Mouse (Mus musculus): Measurements from ENCODE around the gene Cnot8. TPM values are rescaled to one million over a fixed set of nuclear protein-coding genes. Genes with fewer than 3 reads are reported as not detected.

Cnot8 gene
- polyA plus RNA-seq, 1 experiment: 5.0 TPM

DNA sequence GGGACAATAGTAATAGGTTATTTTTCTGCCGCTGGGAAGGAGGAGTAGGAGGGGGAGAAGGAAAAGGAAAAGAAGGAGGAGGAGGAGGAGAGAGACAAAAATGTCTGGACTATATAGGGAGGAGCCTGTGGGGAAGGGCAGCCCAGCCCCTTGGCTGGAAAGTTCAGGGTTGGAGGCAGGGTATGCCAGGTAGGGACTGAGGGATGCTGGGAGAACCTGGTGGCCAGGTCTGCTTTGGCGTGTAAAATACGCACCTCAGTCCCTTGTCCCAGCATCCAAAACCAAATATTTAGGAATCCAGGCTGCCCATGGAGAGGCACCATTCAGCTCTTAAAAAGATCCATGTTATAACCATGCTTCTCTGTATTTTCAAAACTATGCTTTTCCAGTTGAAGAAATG is 1.8 kb upstream of the Cnot8 start:
- no peak for TF ChIP-seq GATA1 (IDR thresholded peaks at IDR 0.05; ENCODE audit: low read length)

DNA sequence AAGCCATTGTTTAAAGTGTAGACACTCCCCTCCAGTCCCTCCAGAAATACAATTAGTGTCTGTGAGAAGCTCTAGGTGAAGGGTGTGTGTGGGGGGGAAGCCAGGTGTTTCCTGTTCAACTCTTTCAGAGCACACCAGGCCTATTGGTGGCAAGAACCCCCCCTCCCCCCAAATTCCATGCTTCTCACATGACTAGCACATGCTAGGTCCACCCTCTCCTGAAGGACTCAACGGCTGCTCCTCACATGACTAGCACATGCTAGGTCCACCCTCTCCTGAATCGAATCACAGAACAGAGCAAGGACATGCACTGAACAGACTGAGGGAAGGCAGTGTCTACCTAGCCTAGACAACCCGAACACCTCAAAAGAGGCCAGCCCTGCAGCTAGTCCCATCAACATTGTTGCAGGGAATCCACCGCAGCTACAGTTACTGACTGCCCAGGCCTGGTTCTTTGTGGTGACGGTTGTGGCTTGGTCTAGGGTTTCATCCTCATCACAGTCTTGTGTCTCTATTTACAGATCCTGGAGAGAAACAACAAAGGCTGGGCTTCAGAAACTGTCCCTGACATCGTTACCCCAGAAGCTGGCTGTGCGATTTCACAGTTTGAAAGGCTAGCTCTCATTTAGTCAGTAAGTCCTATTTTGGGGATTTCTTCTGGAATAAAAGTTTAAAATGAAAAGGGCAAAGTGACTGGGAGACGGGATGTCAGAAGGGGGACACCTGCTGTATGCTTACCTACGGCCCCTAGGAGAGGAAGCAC is 1.2 kb upstream of the Cnot8 start:
- TF ChIP-seq GATA1 (IDR thresholded peaks at IDR 0.05; ENCODE audit: low read length): no peak

DNA sequence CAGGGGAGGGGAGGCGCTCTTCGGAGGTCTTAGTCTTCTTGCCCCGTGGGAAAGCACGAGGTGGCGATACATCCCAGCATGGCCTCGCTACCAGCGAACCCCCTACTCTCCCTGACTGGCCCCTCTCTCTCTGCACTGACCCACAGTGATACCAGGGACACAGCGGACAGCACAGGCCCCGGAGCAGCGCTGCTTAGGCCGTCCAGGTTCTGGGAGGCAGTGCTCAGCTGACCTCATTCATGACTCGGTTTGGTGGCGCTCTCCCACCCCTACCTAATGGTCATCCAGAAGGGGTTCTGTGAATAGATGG is 654 bp upstream of the Cnot8 start:
- no peak for TF ChIP-seq GATA1 (IDR thresholded peaks at IDR 0.05; ENCODE audit: low read length)

DNA sequence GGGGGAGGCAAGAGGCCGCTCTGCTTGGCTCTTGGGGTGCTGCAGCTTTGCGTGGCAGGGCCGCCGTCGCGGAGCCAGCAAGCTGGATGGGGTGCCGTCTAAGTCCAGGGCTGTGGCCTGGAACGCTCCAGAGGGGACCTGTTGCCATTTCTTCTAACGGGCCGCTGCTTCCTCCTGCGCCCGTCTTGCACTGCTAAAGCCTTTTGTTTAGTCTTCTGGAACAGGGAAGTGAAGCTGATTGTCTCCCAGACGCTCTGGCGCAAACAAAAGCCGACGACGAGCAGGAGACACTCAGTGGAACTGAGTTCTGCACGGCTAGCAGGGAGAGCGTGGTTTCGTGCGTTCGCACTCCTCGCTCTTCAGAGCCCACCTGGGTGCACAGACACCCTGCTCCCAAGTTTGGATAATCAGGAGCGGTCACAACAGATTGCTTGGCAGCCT is 418 bp downstream of the Cnot8 start:
- TF ChIP-seq GATA1 (IDR thresholded peaks at IDR 0.05; ENCODE audit: low read length): no peak

DNA sequence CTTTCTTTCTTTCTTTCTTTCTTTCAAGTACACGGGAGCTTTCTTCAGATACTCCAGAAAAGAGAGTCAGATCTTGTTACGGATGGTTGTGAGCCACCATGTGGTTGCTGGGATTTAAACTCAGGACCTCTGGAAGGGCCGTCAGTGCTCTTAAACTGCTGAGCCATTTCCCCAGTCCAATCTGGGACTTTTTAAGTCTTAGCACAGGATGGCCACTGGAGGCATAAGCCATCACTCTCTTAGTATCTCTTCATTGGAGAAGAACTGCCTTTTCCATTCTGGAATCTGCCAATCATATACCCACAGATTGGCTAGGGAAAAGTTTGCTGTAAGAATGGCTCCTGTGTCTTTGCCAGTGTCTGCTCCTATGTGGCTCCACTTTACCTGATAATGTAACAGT is 3.1 kb downstream of the Cnot8 start:
- TF ChIP-seq GATA1 (IDR thresholded peaks at IDR 0.05; ENCODE audit: low read length): no peak

DNA sequence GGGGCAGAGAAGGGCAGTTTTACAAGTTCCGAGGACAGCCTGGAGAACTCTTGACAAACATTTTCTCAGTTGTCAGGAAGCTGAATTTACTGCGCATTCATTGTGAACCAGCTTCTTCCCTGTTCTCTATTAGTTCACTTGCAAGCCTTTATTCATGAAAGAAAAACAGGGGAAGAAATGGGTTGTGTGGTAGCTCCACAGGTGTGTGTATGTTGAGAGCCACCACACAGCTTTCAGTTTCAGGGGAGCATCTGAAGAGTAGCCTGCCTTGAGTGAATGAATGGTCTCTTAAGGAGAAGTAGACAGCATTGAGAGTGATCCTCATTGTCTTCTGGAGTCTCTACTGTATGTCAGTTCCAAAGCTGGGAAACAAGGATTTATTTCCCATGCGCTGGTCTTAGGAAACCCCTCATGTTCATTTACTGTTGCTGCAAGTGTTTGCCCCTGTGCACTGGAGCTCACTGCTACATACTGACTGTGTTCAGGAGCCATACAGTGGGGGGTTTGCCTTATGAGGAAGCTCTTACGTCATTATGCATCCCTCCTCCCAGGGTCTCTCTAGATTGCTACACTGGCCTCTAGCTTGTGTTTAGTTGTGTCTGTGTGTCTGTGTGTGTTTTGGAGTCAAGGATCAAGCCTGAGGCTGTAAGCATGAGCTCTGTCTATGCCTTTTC is 3.8 kb downstream of the Cnot8 start:
- no peak for TF ChIP-seq GATA1 (IDR thresholded peaks at IDR 0.05; ENCODE audit: low read length)

DNA sequence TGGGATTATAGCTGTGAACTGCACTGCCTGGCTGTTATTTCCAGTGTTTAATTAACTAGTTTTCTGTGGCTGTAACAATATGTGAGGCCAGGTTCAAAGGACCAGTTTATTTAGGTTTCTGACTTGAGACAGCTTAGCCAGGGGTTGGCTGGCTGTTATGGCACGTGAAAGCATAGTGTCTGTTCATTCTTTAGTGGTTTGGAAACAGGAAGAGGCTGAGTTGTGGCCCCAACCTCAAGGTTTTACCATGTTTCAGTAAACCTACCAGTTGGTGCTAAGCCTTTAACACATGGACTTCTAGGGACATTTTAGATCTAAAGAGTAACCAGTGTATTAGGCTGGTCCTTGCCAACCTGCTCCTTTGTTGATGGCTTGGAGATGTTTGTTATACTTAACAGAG is 12.6 kb downstream of the Cnot8 start:
- TF ChIP-seq GATA1 (IDR thresholded peaks at IDR 0.05; ENCODE audit: low read length): no peak

DNA sequence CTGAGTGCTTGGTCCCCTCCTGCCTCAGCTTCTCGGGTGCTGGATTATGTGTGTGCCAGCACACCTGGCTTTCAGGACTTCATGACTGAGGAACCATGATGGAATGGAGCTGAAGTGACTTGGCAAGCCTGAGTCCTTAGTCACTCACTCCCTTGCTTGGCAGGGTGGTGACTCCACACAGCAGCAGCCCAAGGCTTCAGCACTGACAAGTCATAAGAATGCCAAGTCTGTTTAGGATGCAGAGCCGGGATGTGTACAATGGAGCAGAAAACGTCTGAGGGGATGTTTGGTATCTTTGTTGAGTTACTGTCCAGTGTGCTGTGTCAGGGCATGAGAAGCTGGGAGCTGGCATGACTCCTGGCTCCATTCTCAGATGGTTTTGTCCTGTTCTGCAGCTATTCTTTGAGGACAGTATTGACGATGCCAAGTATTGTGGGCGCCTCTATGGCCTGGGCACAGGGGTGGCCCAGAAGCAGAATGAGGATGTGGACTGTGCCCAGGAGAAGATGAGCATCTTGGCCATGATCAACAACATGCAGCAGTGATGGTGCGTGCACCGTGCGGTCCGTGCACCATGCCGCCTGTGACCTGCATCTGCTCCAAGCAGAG is 13.2 kb downstream of the Cnot8 start:
- TF ChIP-seq GATA1 (IDR thresholded peaks at IDR 0.05; ENCODE audit: low read length): no peak

DNA sequence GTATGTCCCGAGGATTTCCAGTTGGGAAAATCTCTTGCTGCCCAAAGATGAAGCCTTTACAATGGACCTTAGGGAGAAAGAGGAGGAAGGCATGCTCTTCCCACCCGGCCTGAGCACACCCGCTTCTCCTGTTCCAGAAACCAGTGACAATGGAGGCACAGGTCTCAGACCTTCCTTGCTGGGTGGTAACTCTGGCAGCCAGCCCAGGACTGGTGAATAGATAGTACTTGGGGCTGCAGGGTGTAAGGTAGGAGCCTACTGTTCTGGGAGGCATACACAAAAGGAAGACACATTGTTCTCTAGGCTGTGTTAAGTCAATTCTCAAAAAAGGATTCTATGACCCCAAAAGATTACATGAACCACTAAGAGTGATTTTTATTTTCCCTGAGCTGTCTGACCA is 16.7 kb downstream of the Cnot8 start:
- TF ChIP-seq GATA1 (IDR thresholded peaks at IDR 0.05; ENCODE audit: low read length): no peak

DNA sequence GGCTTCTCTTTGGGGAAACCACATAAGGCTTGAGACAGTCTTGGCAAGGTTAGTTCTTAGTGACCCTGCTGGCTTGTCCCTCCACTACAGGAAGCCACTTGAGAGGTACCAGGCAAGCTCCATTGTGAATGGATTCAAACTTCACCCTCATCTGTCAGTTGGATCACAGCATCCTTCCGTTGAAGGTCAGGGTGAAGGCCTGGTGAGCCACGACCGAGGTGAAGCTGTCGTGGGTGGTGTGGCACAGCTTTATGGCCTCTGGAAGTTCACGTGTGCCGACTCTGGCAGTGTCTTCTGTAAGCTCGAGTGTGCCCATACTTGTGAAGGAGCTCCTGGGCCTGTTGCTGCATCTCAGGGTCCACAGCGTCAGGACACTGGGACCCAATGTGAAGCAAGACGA is 17.4 kb downstream of the Cnot8 start:
- TF ChIP-seq GATA1 (IDR thresholded peaks at IDR 0.05; ENCODE audit: low read length): no peak

DNA sequence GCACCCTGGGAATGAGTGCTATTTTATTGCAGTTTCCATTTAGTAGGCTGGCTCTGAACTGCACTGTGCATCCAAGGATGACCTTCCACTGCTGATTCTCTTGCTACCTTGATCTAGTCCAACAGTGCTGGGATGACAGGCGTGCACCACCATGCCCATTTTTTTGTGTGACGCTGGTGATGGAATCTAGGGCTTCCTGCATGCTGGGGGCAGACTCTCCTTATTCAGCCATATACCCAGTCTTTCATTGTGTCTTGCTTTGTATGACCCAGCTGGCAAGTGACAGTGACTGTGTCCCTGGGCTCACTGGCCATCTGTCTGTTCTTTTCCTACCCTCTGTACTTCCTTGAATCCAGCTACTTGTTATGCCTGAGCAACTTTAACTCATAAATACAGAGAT is 19.8 kb downstream of the Cnot8 start:
- TF ChIP-seq GATA1 (IDR thresholded peaks at IDR 0.05; ENCODE audit: low read length): no peak

DNA sequence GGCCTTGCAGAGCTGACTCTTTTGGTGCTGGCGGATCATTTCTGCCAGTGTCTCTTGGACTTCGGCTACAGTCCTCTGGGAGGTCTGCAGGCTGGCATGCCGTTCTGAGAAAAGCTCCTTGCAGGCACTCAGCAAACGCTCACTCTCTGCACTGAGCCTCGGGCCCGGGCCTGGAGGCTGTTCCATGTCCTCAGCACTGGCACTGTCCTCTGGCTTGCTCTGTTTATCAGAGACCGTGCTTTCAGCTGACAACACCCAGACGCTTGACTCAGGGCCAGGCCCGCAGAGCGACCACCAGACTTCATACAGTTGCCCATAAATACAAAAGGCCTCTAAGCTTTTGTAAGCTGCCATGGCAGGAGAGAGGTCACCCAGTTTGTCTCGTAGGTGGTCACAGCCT is 21.1 kb downstream of the Cnot8 start:
- no peak for TF ChIP-seq GATA1 (IDR thresholded peaks at IDR 0.05; ENCODE audit: low read length)

DNA sequence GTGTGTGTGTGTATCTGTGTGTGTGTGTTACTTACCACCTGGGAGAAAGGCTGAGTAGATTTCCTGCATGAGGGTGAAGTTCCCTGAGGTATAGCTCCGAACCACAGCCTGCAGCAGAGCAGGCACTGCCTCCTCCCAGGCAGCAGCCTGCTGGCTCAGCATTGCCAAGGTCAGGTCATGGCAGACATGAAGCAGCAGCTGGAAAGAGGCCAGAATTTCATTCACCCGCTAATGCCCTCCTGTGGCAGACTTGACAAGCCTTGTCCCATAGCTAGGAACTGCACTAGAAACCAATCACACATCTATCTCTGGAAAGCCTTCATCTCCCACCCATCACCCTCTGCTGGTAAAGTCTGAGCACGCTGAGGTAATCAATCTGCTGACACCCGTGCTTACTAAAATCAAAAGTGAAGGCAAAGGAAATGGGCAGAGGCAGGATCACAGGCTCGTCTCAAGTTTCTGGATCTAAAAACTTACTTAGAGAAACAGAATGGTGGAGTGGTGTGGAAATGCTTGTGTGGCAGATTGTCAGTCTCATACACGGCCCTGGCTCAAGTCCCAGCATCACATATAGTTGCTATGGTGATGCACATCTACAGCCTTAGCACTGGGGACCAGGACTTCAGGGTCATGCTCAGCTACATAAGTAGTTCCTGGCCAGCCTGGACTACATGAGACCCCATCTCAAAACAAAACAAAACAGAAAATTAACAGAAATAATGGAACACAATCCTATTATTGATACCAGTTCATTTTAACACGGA is 22.6 kb downstream of the Cnot8 start:
- no peak for TF ChIP-seq GATA1 (IDR thresholded peaks at IDR 0.05; ENCODE audit: low read length)

DNA sequence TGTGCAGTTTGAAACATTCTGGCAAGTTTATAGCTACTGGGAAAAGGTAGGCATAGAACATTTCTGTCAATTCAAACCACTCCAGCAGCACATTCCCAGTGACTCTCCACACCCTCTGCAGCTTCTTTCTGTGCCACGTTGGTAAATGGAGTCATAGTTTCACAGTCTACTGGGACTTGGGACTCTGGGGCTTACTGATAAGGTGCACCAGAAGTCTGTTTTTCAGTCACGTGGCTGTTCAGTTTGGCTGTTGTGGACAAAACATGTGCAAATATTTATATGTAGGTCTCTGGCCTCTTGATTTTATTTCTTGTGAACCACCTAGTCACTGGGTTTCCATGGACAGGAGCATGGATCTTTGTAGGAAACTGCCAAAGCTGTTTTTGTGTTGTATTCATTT is 23.6 kb downstream of the Cnot8 start:
- no peak for TF ChIP-seq GATA1 (IDR thresholded peaks at IDR 0.05; ENCODE audit: low read length)

DNA sequence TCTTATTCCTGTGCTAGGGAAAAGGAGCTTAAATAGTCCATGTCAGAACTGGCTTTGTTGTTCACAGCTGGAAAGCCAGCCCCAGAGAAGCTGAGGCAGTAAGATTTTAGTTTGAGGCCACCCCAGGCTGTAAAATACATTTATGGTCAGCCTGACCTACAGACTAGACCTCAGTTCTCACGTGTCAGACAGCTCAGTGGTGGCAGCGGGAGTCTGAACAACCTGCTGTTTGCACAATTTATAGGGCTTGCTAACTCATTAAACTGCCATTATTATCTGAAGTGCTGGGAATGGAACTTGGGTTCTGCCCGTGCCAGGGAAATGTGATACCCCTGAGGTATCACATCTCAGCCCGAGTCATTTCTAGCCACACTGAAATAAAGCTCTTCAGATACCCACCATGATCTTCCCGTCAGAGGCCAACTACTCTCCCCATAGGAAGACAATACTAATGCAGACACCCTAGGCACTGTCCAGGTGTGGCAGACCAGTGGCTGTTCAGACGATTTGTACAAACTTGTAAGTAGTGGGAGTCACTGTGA is 25.4 kb downstream of the Cnot8 start:
- no peak for TF ChIP-seq GATA1 (IDR thresholded peaks at IDR 0.05; ENCODE audit: low read length)

DNA sequence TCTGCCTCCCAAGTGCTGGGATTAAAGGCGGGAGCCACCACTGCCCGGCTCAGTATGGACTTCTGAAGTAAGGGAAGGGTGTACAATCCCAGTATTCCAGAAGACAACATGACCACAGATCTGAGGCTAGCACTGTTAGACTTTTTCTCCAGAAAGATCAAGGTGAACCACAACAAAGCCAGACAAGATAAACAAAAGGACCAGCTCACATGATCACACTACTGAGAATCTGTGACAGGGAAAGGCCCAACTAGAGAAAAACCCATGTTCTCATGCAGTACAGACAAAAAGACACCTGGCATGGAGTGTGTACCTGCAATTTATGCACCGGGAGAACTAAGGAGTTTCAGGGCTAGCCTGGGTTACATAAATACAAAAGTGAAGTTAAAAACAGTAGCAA is 28.1 kb downstream of the Cnot8 start:
- no peak for TF ChIP-seq GATA1 (IDR thresholded peaks at IDR 0.05; ENCODE audit: low read length)
